15 mouse cellular contexts compared by ENCODE assay signal in genomic region chr14:73424961-73425360, GRCm38 (mm10). TPM values are rescaled to one million over a fixed set of nuclear protein-coding genes. Genes with fewer than 3 reads are reported as not detected.
A peak's percentile ranks its signal among the peaks of the same experiment; 100 is the strongest.
DNase-seq lines count a peak whose midpoint lies in the region; ATAC-seq lines count a peak whose summit lies in the region.
"Had no signal": no experiment of that assay in that cellular context is flagged by ENCODE, and none has a peak within 500 bp of the region (broad histone marks: within the 10 kb centered on the region; RNA-seq: fewer than 3 reads in every experiment).

No protein-coding gene starts in this region.

- H3K4me2 ChIP-seq in forebrain, embryonic 15.5 days (replicated peaks) = no peak overlapping the region
- no peak overlapping the region for H3K4me2 ChIP-seq in forebrain, embryonic 12.5 days
- H3K4me2 ChIP-seq: embryonic facial prominence, embryonic 13.5 days; liver, embryonic 12.5 days; lung, embryonic 15.5 days had no signal

- no peak overlapping the region for H3K4me3 ChIP-seq in forebrain, embryonic 15.5 days
- H3K4me3 ChIP-seq in forebrain, embryonic 12.5 days (replicated peaks) = no peak overlapping the region
- no peak overlapping the region for H3K4me3 ChIP-seq in limb, embryonic 10.5 days
- H3K4me3 ChIP-seq: embryonic facial prominence, embryonic 13.5 days; liver, embryonic 12.5 days; lung, embryonic 15.5 days had no signal

- H3K9ac ChIP-seq in forebrain, embryonic 15.5 days (replicated peaks) = no peak overlapping the region
- H3K9ac ChIP-seq in forebrain, embryonic 12.5 days = no peak overlapping the region
- H3K9ac ChIP-seq: embryonic facial prominence, embryonic 13.5 days; liver, embryonic 12.5 days; lung, embryonic 15.5 days had no signal

- H3K9me3 ChIP-seq in forebrain, embryonic 15.5 days = no peaks in the 10 kb centered on the region
- no peaks in the 10 kb centered on the region for H3K9me3 ChIP-seq in forebrain, embryonic 12.5 days
- no peaks in the 10 kb centered on the region for H3K9me3 ChIP-seq in limb, embryonic 10.5 days (replicated peaks)
- H3K9me3 ChIP-seq: embryonic facial prominence, embryonic 13.5 days; lung, embryonic 15.5 days had no signal

- H3K4me1 ChIP-seq in forebrain, embryonic 15.5 days = peaks cover 34% of the 10 kb centered on the region
- no peaks in the 10 kb centered on the region for H3K4me1 ChIP-seq in forebrain, embryonic 12.5 days
- H3K4me1 ChIP-seq in limb, embryonic 10.5 days = peaks cover 33% of the 10 kb centered on the region
- H3K4me1 ChIP-seq: embryonic facial prominence, embryonic 13.5 days; lung, embryonic 15.5 days had no signal

- H3K36me3 ChIP-seq in forebrain, embryonic 15.5 days = no peaks in the 10 kb centered on the region
- no peaks in the 10 kb centered on the region for H3K36me3 ChIP-seq in forebrain, embryonic 12.5 days (replicated peaks)
- no peaks in the 10 kb centered on the region for H3K36me3 ChIP-seq in limb, embryonic 10.5 days
- H3K36me3 ChIP-seq: embryonic facial prominence, embryonic 13.5 days; liver, embryonic 12.5 days; lung, embryonic 15.5 days had no signal

- peak overlapping the region; percentile 86 for H3K27ac ChIP-seq in forebrain, embryonic 15.5 days (replicated peaks)
- no peak overlapping the region for H3K27ac ChIP-seq in forebrain, embryonic 12.5 days
- H3K27ac ChIP-seq in limb, embryonic 10.5 days = no peak overlapping the region
- H3K27ac ChIP-seq: embryonic facial prominence, embryonic 13.5 days; liver, embryonic 12.5 days; lung, embryonic 15.5 days had no signal

- H3K27me3 ChIP-seq in forebrain, embryonic 15.5 days = no peaks in the 10 kb centered on the region
- H3K27me3 ChIP-seq in forebrain, embryonic 12.5 days = no peaks in the 10 kb centered on the region
- H3K27me3 ChIP-seq in limb, embryonic 10.5 days (ENCODE audit: low read depth, poor library complexity, severe bottlenecking) = no peaks in the 10 kb centered on the region
- H3K27me3 ChIP-seq: embryonic facial prominence, embryonic 13.5 days; liver, embryonic 12.5 days; lung, embryonic 15.5 days had no signal

- WGBS in forebrain, embryonic 15.5 days = 21% methylated on average over 6 of the region's 6 CpGs
- 55% methylated on average over 6 of the region's 6 CpGs for WGBS in forebrain, embryonic 12.5 days
- 49% methylated on average over 6 of the region's 6 CpGs for WGBS in limb, embryonic 10.5 days

- DNase-seq in kidney, postnatal 36 days = peak; percentile 25 to 38
- DNase-seq in kidney, postnatal 14 days = no peak
- peak; percentile 73 for DNase-seq in cerebellum, adult 11 months
- peak; percentile 78 to 88 for DNase-seq in cerebellum, postnatal 14 days
- DNase-seq in limb, embryonic 10.5 days (ENCODE audit: low spot score) = no peak
- DNase-seq in heart, adult 18-20 months = no peak
- DNase-seq: adrenal gland, postnatal 10 days; gastrocnemius, postnatal 14 days; kidney, adult 18-20 months; right cerebral cortex, adult 18-20 months had no signal

- peak; percentile 29; the same call in 1 of the 2 replicates for ATAC-seq in forebrain, embryonic 15.5 days (replicated peaks)
- ATAC-seq in forebrain, embryonic 12.5 days (ENCODE audit: low FRiP score) = no peak
- ATAC-seq: liver, embryonic 12.5 days had no signal

RNA-seq across cellular contexts. Expression of gene Itm2b, which starts 39.9 kb away (rescaled TPM):
- 640 and 665 TPM in 2 replicates for polyA plus RNA-seq in forebrain, embryonic 15.5 days (2015; fragmentation: Nextera tagmentation; extraction: Ambion mirVana)
- 334 and 364 TPM in 2 replicates for polyA plus RNA-seq in forebrain, embryonic 12.5 days (2016; fragmentation: Nextera tagmentation; extraction: Ambion mirVana)
- 219 and 269 TPM in 2 replicates for polyA plus RNA-seq in limb, embryonic 10.5 days (2016; fragmentation: Nextera tagmentation; extraction: Ambion mirVana)
- total RNA-seq in heart, adult 18-20 months (2021) = 100 to 1,000 TPM; 736 to 802 TPM

Comparison
In these comparisons a context has a peak if more than half of its experiments do, and no peak if none do; other contexts are left out.
1. DNase-seq: peak in kidney, postnatal 36 days (2 of 2), cerebellum, adult 11 months (single experiment) and cerebellum, postnatal 14 days (2 of 2); none in kidney, postnatal 14 days (single experiment), limb, embryonic 10.5 days (single experiment) and heart, adult 18-20 months (0 of 2).